Mouse (Mus musculus) gastrocnemius, adult 2 months (tissue): Measurements from ENCODE around the gene Hsd17b6. TPM values are rescaled to one million over a fixed set of nuclear protein-coding genes. Genes with fewer than 3 reads are reported as not detected.
"Not testable (repeated sequence)": the region's sequence is repeated elsewhere in the genome, so short reads cannot be mapped to it uniquely, and the experiment has no call there.

ENCODE experiments used
- DNase-seq: peaks from one replicate; pipeline ENCODE4 v3.0.0; 2022
- H3K27ac ChIP-seq: fragments of 200-600 bp; 2 replicates; pipeline ENCODE4 v1.8.1; 2022; ENCODE audit warnings: mild to moderate bottlenecking
- H3K4me3 ChIP-seq: fragments of 200-600 bp; 2 replicates; pipeline ENCODE4 v1.8.1; 2022; ENCODE audit warnings: mild to moderate bottlenecking, moderate library complexity
- CTCF ChIP-seq: fragments of 200-600 bp; IDR thresholded peaks from 2 replicates; pipeline ENCODE4 v1.8.1; 2022; ENCODE audit warnings: antibody characterized with exemption, mild to moderate bottlenecking, moderate library complexity
- intact Hi-C: fragments of 180-260 bp; cut with DNase I; formaldehyde crosslinking; loops from one replicate; pipeline ENCODE4 v1.15.1; 2025
- long read RNA-seq, 2 experiments: library from polyadenylated mRNA; stranded (forward); transcript quantifications; one replicate each; pipeline ENCODE4 v2.0.0; 2021
- total RNA-seq, 2 experiments: library from RNA; stranded (reverse); gene quantifications; 2 replicates each; pipeline ENCODE4 v1.2.3; 2021

The Hsd17b6 gene
- total RNA-seq, result not detected
- long read RNA-seq, experiment 1, result 0 reads
- long read RNA-seq, experiment 2, result 0 reads

GRCm38 (mm10) chr10:128007446-128007845 lies at the start of gene Hsd17b6:
Hsd17b6 (minus strand) TSS chr10:128007611.
- TF ChIP-seq CTCF, result no peak
- no peak within 1 kb of the TSS for H3K27ac ChIP-seq
- no peak for DNase-seq
- intact Hi-C loops, result no loop called here
- no peak within 1 kb of the TSS for H3K4me3 ChIP-seq

- peak; percentile 24 for DNase-seq
- intact Hi-C loops, result no loop called here
- TF ChIP-seq CTCF, result no peak
- Histone ChIP-seq H3K27ac (no peak overlapping the region), H3K4me3 (no peak overlapping the region)
These were observed 45.6 kb upstream of the Hsd17b6 start for GRCm38 (mm10) chr10:128053001-128053400.

GRCm38 (mm10) chr10:128052136-128052535 lies 44.7 kb upstream of the Hsd17b6 start:
- 0 out of 2 replicates have a peak, but pooled peaks have one; percentile 1 for TF ChIP-seq CTCF
- DNase-seq, intact Hi-C loops, H3K27ac ChIP-seq, H3K4me3 ChIP-seq: not testable (repeated sequence)

- intact Hi-C loops, result no loop called here
- no peak for DNase-seq
- TF ChIP-seq CTCF, result no peak
These were observed 44.2 kb upstream of the Hsd17b6 start for GRCm38 (mm10) chr10:128051589-128051988.

GRCm38 (mm10) chr10:128050355-128050754 lies 42.9 kb upstream of the Hsd17b6 start:
- Histone ChIP-seq H3K4me3 (no peak overlapping the region), H3K27ac (no peak overlapping the region)
- intact Hi-C loops, result no loop called here
- DNase-seq, result no peak
- no peak for TF ChIP-seq CTCF

More at GRCm38 (mm10) chr10:128051589-128051988, 44.2 kb upstream of the Hsd17b6 start:
- Histone ChIP-seq H3K4me3 (no peak overlapping the region), H3K27ac (no peak overlapping the region)

- TF ChIP-seq CTCF, result no peak
- H3K4me3 ChIP-seq, result no peak overlapping the region
- DNase-seq, result no peak
- intact Hi-C loops, result no loop called here
- no peak overlapping the region for H3K27ac ChIP-seq
These were observed 42.3 kb upstream of the Hsd17b6 start for GRCm38 (mm10) chr10:128049741-128050140.

- Histone ChIP-seq H3K4me3 (no peak overlapping the region), H3K27ac (no peak overlapping the region)
- TF ChIP-seq CTCF, result no peak
- intact Hi-C loops, result no loop called here
- DNase-seq, result no peak
These were observed 40.7 kb upstream of the Hsd17b6 start for GRCm38 (mm10) chr10:128048157-128048556.

- DNase-seq, result no peak
- intact Hi-C loops, result loop anchor here (2.0 kb wide), 1 partner anchor 14 kb away; no protein-coding TSS in a partner anchor
- Histone ChIP-seq H3K4me3 (no peak overlapping the region), H3K27ac (peak overlapping the region; percentile 25; the same call in 1 of the 2 replicates)
- TF ChIP-seq CTCF, result no peak
These were observed 35.8 kb upstream of the Hsd17b6 start for GRCm38 (mm10) chr10:128043041-128043835.

- Histone ChIP-seq H3K27ac (no peak overlapping the region), H3K4me3 (no peak overlapping the region)
- TF ChIP-seq CTCF, result no peak
- intact Hi-C loops, result loop anchor here (2.0 kb wide), 1 partner anchor 14 kb away; no protein-coding TSS in a partner anchor
- no peak for DNase-seq
These were observed 35.1 kb upstream of the Hsd17b6 start for GRCm38 (mm10) chr10:128042466-128042865.

- intact Hi-C loops, result loop anchor here (2.0 kb wide), 1 partner anchor 15 kb away; no protein-coding TSS in a partner anchor
- peak overlapping the region; percentile 99; the same call in 1 of the 2 replicates for H3K27ac ChIP-seq
- no peak overlapping the region for H3K4me3 ChIP-seq
- DNase-seq, result no peak
- TF ChIP-seq CTCF, result no peak
These were observed 34.2 kb upstream of the Hsd17b6 start for GRCm38 (mm10) chr10:128041636-128042035.

GRCm38 (mm10) chr10:128040293-128040692 lies 32.9 kb upstream of the Hsd17b6 start:
- intact Hi-C loops, result no loop called here
- no peak for TF ChIP-seq CTCF
- peak overlapping the region; percentile 99 for H3K27ac ChIP-seq
- no peak for DNase-seq
- no peak overlapping the region; the same call in 1 of the 2 replicates for H3K4me3 ChIP-seq

- peak; percentile 9; the same call in 1 of the 2 replicates for TF ChIP-seq CTCF
- Histone ChIP-seq H3K27ac (peak overlapping the region; percentile 99), H3K4me3 (peak overlapping the region; percentile 85)
- no peak for DNase-seq
- intact Hi-C loops, result loop anchor here (5.0 to 10.0 kb wide), 2 partner anchors 42 to 885 kb away; partner anchors contain the start of genes Atp5b, Bloc1s1 and Rdh5
These were observed 32.4 kb upstream of the Hsd17b6 start for GRCm38 (mm10) chr10:128039858-128040257.

GRCm38 (mm10) chr10:128039167-128039566 lies 31.8 kb upstream of the Hsd17b6 start:
- no peak for TF ChIP-seq CTCF
- intact Hi-C loops, result loop anchor here (5.0 to 10.0 kb wide), 2 partner anchors 43 to 886 kb away; partner anchors contain the start of genes Atp5b, Bloc1s1 and Rdh5
- H3K4me3 ChIP-seq, result peak overlapping the region; percentile 85
- peak; percentile 41 for DNase-seq
- peak overlapping the region; percentile 99 for H3K27ac ChIP-seq
